Mouse (Mus musculus) heart, adult 9 months (tissue): ENCODE data around the gene Habp2.

ENCODE experiments used
- DNase-seq, 2 experiments: peaks; one replicate each; pipeline ENCODE4 v3.0.0; 2022; ENCODE audit warnings: low spot score in 2 of 2

Gene Habp2

DNA sequence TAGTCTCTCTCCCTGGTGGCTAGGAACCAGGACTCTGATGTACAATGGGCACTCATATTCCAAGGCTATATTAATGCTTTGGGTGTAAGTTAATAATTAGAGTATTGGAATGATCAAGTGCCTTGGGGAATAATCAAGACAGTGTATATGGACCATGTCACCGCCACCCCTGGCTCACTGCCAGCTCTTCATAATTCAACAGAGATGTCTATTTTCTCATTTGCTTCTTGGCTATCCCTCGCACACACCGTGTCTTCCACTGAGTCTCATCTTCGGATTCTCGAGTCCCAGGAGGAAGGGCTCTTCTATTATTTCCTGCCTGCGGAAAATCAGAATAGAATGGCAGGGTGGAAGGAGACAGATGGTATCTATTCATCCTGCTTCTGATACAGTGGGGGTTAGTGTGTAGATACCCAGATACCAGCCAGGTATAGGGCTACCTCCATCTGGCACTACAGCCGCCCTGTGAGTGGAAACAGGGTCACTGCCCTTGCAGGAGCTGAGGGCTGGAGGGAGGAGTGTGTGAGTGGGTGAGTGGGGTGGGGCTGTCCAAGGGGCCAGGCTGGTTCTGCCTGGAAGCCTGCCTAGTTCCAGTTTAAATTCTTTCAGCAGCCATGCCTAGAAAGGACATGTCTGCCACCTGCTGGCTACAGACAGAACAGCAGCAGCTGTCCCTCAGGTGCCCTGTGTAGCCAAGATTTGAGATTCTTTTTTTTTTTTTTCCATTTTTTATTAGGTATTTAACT lies 7.9 kb downstream of the Habp2 start:
- peak; percentile 42 to 45 for DNase-seq

DNA sequence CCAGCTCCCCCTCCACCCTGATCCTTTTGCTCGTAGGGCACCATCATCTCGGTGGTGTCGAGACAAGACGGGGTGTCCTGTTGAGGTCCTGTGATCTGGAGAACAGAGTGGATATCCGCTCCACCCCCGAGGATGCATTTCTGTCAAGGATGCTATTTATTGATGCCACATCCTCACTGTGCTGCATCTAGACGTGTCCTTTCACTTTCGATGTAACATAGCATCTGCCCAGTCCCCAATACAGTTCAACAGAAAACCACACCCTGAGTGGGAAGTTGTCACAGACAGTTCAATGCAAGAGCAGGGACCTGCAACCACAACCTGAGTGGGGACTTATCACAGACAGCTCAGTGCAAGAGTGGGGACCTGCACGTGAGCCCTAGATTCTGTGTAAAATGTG lies 9.7 kb downstream of the Habp2 start:
- DNase-seq = no peak

DNA sequence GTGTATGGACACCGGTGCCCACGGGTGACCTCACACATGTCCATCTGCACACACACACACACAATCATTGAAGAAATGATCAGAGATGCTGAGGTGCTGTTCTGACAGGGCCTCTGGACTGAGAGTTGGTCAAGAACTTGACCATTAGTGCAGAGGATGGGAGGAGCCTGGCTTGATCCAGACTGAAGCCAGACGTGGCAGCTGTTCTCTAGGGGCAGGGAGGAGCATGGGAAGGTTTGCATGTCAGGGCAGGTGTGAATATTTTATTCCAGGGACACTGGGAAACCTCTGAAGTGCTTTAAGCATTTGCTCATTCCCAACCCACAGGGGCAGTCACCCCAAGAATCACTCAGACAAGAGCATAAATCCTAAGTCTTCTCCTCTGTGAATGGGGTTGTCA lies 10.3 kb downstream of the Habp2 start:
- no peak for DNase-seq

DNA sequence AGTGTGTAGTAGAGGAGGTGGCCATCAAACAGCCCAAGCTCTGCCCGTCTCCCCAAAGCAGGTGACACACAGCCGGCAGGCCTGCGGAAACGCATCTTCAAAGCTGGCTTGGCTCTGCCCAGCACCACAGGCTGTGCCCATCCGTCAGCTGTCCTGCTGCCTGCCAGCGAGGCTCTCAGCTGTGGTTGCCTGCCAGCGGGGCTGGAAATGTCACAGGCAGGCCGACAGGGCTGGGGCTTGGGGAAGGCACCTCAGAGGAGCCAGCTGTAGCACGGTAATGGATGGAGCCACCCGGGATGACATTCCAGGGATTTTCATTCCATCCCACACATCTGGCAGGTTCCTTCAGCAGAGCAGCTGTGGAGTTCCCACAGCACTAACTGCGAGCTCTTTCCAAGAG lies 13.9 kb downstream of the Habp2 start:
- peak; percentile 23 to 45 for DNase-seq

DNA sequence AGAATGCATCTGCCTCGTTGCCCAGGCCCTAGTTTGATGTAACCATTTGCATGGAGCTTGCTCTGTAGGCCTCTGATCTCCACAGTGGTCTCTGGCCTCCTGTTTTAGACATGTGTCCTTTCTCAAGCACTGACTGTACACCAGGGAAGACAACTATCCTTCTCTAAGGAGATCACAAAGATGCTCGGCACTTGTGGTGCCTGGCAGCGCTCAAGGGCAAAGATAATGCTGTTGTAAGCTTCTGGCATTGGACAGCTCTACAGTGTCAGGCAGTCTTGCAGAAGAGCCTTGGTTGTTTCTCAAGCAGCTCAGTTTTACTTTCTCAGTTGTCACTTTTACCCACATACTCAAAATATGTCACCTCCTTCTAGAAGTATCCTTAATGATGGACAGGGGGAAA lies 29.6 kb downstream of the Habp2 start:
- DNase-seq = no peak

DNA sequence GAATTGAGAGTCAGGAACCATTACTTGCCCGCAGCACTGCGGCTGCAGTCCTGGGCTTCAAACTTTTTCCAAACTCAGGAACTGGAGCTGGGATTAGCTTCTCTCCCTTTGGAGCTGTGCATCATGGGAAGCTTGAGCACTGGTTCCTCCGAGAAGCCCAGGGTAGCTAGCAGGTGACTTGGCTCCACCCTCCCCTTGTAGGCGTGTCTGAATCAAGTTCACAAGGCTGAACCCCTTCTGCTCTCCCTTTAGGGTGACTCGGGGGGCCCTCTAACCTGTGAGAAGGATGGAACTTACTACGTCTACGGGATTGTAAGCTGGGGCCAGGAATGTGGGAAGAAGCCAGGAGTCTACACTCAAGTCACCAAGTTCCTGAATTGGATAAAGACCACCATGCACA lies 32.3 kb downstream of the Habp2 start:
- DNase-seq = no peak

DNA sequence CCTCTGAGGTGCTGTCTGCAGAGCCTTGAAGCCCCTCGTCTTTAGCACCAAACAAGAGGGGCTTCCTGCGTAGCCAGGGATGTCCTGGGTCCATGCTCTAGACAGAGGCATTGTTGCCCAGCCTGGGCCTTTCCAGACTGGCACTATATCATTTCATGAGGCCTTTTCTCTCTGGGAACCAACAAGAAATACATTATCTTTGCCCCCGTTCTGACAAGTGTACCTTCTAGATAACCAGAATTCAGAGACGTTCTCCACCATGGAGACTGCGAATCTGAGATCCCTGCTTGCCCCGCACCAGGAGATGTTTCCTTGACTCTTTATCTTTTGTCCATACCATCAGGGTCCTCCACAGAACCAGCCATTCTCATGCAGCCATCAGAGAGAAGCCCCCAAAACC lies 32.7 kb downstream of the Habp2 start:
- DNase-seq = no peak

DNA sequence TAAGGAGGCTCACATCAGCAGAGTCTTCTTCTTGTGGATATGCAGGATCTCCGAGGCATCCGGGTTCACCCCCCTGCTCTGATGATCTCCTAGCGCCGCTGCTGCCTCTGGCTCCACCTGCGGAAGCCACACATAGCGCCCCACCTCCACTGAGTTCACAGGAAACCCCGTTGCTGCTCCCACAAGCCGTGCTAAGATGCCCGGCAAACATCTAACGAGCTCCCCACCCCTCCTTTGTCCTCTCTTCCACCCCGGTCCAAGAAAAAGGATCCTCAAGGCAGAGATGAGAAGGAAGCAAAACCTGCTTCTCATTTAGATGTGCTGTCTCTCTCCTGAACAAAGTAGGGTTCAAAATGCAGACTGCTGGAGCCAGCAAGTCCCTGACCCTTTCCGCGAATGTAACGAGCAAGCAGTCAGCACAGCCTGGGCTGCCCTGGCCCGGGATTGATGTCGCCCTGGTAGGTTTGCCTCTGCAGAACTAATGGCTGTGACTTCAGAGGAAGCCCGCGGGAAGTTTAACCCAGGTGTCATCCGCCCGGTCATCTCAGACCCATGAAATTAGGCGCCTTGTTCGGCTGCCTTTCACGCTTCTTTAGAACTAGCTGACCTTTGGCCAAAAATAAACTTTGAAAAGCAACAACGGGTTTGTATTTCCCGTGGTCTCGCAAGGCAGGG lies 33.4 kb downstream of the Habp2 start:
- DNase-seq = no peak

DNA sequence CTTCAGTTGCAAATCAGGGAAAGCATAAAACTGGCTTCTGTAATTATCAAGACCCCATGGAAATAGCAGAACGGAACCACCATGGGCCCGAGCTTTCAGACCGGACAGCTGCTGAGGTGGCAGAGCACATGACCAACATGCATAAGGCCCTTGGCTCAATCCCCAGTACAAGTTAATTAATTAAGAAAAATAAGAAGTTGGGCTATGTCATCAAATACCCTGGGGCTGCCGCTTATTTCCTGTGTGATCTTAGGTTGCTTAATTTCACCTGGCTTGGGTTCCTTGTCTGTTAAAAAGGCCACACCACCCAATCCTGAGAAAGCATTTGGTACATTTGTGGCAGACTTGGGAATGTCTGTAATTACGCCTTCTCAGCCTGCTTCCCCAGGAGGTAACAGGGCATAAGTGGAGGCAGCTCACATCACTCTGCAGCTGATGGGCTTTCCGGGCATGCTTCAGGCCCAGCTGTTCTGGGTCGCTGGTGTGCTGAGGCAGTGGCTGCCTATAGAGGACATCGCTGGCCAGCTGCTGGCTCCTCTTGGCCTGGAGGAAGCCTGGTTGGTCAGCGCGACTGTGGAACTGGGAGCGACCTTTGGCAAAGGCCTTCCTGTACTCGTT lies 34.5 kb downstream of the Habp2 start:
- DNase-seq = no peak

DNA sequence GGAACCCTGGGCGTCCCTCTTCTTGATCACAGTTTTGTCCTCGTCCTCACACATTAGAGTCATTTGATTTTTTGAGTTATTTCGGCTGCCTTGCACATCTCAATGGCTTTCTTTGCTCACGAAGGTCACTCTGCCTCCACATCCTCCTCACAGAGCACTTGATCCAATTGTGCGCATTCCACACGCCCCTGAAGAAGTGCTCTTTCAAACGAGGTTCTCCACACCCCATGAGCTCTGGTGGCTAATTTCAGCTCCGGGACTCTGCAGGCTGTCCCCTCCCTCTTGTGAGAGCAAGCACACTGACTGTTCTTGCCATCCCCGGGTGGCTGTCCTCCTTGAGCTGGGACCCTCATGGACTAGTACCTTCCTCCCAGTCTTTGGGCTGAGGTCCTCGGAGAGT lies 38.7 kb downstream of the Habp2 start:
- no peak for DNase-seq

DNA sequence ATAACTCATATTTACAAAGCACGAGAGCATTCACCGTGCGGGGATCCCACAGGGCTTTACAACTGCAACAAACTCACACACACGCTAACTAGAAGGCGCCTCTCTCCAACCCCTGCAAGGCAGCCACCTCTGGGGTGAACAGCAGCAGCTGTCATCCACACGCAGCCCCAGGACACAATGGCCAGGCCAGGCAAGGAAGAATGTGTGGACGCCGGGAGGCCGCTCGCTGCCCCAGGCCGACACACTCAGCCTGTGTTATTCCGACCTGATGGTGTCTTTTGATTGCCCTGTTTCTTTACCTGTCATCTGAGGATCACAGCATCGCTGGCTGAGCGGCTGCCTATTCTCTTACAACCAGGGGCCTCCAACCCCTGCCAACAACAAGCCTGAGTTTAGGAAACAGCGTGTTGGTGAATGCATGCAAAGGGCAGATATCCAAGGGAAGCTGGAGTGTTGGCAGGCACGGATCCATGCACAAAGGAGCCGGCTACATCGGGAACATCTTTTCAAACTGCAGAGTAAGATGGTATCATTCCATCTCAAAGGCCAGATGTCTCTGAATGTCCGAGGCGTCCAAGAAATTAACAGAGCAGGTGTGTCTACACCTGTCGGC lies 39.4 kb downstream of the Habp2 start:
- DNase-seq = no peak

DNA sequence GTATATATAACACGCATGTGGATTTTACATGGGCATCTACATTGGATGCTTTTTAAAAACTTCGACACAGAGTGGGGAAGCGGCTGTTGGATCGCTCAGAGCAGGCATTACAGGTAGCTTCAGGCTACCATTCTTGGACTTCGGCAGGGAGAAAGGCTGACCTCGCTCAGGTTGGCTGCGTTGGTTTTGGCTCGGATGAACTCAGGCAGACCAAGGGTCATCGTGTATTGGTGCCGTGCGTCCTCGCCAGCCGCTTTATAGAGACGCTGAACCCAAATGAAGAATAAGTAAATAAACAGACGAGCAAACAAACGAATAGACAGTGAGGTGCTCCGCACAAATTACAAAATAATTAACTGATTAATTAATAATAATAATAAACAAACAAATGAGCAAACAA lies 49.4 kb downstream of the Habp2 start:
- no peak for DNase-seq

DNA sequence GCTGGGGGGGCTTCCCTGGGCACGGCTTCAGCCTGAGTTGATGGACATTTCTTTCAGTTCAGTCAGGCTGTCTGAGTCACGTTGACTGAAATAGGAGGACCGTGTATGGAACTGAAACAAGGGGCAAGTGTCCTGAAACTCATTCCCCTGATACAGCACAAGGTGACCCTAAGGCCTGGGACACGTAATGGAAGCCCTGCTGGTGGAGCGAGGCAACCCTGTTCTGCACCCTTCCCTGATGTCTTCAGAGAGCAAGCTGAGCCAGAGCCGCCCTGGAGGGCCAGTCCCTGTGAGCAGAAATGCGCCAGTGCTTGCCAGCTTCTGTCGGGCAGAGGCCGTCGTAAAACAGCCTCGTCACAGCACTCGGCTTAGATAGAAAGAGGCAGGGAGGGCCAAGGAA lies 49.9 kb downstream of the Habp2 start:
- DNase-seq = peak in 1 of 2 experiments; percentile 44

DNA sequence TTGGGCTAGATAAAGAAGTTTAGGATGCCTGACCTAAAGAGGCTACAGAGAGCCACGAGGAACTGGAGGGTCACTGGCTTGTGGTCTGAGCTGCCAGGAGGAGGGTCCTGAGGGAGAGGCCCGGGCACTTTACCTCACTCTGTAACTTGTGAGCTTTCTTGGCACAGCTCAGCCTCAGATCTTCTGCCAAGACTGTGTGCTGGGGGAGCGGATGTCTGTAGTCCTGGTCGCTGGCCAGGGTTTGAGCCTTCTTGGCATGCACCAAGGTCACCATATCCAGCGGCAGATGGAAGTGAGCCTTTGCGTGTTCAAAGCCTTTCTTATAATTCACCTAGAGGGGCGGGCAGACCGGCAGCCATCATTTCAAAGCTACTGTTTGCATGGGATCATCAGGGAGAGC lies 55.1 kb downstream of the Habp2 start:
- DNase-seq = peak; percentile 49 to 69

DNA sequence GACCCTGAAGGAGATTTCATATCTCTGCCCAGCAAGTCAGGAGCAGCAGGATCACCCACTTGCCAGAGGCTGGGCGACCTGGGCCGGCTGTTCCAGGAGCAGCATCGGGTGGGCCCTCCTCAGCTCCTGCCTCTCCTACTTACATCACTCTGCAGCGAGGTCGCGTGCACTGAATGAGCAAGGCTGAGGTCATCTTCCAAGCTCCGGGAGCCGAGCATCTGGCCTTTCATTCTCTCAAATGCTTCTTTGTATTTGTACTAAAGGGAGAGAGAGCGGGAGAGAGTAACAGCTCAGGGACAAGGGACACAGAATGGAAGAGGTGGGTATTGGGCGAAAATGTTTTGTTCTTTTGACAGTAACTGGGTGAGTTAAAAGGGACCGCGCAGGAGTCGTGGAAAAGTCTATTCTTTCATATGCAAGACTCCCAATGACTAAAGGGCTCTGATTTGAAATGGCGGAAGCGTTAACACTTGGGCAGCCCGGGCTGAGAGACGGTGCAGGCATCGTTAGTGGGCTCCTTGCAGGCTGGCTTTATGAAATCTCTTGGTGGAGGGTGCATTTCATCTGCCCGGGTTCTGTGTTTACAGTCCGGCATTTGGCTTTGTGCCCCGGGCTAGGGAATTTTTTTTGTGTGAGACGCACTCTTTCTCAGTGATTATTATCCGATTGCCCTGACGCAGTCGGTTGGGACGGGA lies 57.1 kb downstream of the Habp2 start:
- no peak for DNase-seq

DNA sequence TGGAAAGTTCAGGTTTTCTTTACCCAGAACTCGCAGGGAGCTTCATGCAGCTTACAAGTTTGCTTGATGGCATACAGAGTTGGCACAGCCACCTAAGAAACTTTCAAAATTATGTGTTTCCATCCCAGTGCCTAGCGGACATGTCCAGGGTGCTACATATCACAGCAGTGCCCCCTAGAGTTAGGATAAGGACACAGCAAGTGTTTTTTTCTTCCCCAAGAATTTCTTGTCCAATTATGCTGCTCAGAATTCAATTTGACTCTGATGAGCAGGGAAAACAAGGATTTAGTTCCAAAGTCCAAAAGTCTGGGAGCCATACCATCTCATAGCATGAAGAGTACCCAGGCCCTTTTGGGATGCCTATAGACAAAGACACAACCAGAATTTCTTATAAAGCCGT lies 59.1 kb downstream of the Habp2 start:
- no peak for DNase-seq

DNA sequence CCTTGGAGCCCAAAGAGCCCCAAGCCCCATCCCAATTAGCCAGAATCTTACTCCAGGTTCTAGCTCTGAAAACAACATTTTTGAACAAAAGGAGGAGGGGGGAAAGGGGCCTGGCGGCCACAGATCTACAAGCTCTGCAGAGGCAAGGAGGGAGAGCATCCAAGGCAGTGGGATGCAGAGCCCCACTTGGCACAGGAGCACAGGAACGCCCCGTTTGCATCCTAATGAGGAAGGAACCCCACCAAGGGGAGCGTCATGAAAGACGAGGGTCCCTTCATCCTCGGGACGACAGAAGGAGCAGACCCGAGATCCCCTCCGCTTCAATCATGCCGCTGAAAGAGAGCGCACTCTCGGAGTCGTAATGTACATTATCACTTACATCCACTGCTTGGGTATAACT lies 59.8 kb downstream of the Habp2 start:
- DNase-seq = no peak

DNA sequence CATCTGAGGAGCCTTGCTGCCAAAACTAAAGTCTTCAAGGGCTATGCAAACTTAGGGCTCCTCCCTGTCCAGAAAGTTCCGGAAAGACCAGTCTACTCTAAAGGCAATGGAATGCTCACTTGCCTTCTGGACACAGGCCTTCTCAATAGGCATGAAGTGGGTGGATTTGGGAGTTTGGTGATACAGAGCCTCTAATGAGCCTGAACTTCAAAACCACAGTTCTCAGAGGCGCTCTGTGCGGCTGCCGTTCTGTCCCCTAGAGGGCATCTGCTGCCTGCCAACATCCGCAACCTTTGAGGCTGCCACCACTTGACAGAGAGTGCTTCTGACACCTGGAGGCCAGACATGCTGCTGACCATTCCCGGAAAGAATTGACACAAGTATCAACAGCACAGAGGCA lies 62.4 kb downstream of the Habp2 start:
- no peak for DNase-seq

DNA sequence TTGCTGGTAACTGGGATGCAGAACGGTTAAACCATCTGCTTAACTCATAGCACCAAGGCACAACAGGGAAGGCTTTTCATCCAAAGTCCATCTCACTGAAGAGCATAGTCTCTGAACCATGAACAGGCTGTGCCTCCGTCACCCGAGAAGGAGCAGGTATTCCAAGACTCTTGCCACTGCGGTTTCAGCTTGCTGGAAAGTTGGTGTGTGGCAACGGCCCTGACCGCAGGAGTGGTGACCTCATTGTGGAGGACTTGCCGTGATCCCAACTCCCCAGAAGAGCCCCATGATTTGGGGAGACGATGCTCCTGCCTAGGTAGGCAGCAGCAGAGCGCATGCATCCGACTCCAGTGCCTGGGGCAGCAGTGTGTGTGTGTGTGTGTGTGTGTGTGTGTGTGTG lies 66.8 kb downstream of the Habp2 start:
- DNase-seq = no peak

DNA sequence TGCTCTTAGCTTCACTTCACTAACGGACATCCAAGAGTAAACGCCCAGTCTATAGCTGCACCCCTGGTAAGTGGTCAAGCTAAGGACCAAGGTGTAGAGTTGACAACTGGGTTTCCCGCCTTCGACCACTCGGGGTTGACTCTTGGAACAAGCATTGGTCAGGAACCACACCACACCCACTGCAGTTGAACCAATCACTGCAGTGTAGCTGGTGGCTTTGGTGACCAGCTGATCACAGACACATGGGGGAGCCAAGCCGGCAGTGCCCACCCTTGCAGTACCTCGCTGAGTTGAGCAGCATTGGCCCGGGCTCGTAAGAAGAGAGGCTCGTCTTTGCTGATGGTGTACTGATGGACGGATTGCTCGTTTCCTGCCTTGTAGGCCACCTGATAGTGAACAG lies 68.3 kb downstream of the Habp2 start:
- DNase-seq = no peak

DNA sequence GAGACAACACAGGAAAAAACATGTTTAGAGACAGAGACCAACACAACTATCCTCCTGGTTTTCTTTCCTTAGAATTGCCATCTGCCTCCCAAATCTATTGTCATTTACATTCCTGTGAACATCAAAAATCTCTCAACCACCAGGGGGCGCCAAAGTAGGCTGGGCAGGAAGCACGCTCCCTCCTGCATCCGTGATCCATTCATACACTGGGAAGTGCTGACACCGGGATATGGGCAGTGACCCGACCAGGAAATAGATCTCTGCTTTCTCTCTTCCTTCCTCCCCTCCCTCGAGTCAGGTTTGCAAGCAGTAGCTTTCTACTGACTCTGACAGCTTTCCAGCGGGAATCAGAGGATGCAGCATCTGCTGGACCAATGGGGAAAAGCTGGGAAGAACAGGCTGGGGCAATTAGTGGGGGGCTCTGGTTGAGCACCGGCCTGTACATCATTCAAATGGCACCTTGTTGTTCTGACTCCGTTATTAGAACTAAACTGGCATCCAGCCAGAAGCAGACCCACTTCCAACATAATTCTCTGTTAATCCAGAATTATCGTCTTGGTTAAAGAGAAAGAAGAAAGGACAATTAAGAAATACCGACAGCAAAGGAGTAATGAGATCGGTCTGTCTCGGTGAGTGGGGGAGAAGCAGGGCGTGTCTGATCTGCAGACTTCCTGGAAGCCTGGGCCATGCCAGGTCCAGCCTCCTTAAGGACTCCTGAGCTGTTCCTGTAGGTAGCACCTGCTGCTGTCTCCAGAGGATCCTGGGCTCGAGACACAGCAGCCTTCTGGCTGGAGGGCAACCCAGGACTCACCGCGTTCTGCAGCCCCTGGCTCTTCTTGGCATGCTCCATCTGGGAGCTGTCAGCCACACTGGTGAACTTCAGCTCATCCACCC lies 69.8 kb downstream of the Habp2 start:
- DNase-seq = peak; percentile 44 to 58
